Mouse (Mus musculus): ENCODE data around the gene Cfap61. TPM values are rescaled to one million over a fixed set of nuclear protein-coding genes. Genes with fewer than 3 reads are reported as not detected.

Gene Cfap61
- polyA plus RNA-seq, 1 experiment, result 0.23 TPM

GRCm38 (mm10) chr2:145948402-145948954, 13.9 kb downstream of the Cfap61 start:
- H3K36me3 ChIP-seq (ENCODE audit: control insufficient read depth, insufficient read depth, low read length), result no peaks in the 10 kb centered on the region
- TF ChIP-seq CTCF (IDR thresholded peaks at IDR 0.05; ENCODE audit: borderline replicate concordance, control insufficient read depth, extremely low read depth, insufficient read depth, low read length, poor library complexity) (no peak), POLR2A (IDR thresholded peaks at IDR 0.05; ENCODE audit: control insufficient read depth, extremely low read depth, insufficient read depth, low read length, poor library complexity) (no peak)
- no peaks in the 10 kb centered on the region for H3K27me3 ChIP-seq (ENCODE audit: control insufficient read depth, insufficient read depth, low read length)
- H3K4me3 ChIP-seq (ENCODE audit: control insufficient read depth, insufficient read depth, low read length), result no peak overlapping the region
- DNase-seq, result no peak
- 92% methylated on average over 7 of the region's 7 CpGs for WGBS
- no peaks in the 10 kb centered on the region for H3K4me1 ChIP-seq (replicated peaks; ENCODE audit: control insufficient read depth, insufficient read depth, low read length)
- H3K27ac ChIP-seq (ENCODE audit: control insufficient read depth, insufficient read depth, low read length), result no peak overlapping the region

DNA sequence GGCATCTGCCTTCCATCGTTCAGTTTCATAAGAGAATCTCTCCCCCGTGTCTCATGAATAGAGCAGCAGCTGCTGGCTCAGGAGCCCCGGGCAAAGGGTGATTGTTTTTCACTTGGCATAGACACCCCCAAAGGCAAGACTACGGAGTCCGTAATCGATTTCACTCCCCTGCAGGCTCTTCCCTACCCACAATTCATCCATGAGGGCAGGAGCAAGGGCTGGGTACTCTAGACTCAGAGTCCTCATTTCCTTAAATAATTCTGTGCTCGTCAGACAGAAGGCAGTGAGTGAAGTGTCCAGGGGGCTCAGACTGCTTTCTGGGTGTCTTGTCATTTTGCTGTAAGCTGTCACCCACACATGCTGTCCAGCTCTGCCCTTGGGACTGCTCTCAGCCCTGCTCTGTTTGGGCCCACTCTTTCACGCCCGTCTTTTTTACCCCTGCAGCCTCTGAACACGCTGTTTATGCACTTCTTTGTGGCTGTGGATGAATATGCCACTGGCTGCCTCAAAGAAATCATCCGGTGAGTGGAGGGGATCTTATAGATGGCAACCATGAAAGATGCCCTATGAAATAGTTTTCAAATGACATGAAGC, 15.0 kb downstream of the Cfap61 start:
- no peak overlapping the region for H3K4me3 ChIP-seq (ENCODE audit: control insufficient read depth, insufficient read depth, low read length)
- DNase-seq, result no peak
- H3K36me3 ChIP-seq (ENCODE audit: control insufficient read depth, insufficient read depth, low read length), result no peaks in the 10 kb centered on the region
- H3K27me3 ChIP-seq (ENCODE audit: control insufficient read depth, insufficient read depth, low read length), result no peaks in the 10 kb centered on the region
- no peaks in the 10 kb centered on the region for H3K4me1 ChIP-seq (replicated peaks; ENCODE audit: control insufficient read depth, insufficient read depth, low read length)
- no peak overlapping the region for H3K27ac ChIP-seq (ENCODE audit: control insufficient read depth, insufficient read depth, low read length)
- WGBS, result 81% methylated on average over 11 of the region's 11 CpGs
- TF ChIP-seq POLR2A (IDR thresholded peaks at IDR 0.05; ENCODE audit: control insufficient read depth, extremely low read depth, insufficient read depth, low read length, poor library complexity) (no peak), CTCF (IDR thresholded peaks at IDR 0.05; ENCODE audit: borderline replicate concordance, control insufficient read depth, extremely low read depth, insufficient read depth, low read length, poor library complexity) (no peak)

DNA sequence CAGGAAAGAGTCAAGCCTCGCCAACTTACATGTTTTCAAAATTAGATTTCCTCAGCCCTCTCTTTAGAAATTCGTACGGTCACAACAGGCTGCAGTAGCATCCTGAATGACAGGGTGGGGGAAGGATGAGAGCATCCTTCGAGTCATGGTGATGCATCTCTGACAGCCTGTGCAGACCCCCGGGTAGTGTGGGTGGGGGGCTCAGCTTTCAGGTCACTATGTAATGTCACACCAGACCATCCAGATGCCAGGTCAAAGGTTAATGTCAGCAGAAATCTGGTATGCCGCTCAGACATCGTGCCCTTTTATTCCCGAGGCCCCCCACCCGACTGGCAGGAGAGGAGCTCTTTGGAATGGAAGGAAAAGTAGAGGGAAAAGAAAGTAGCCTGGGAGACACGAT, 15.7 kb downstream of the Cfap61 start:
- no peak overlapping the region for H3K4me3 ChIP-seq (ENCODE audit: control insufficient read depth, insufficient read depth, low read length)
- no peak overlapping the region for H3K27ac ChIP-seq (ENCODE audit: control insufficient read depth, insufficient read depth, low read length)
- no peaks in the 10 kb centered on the region for H3K27me3 ChIP-seq (ENCODE audit: control insufficient read depth, insufficient read depth, low read length)
- H3K36me3 ChIP-seq (ENCODE audit: control insufficient read depth, insufficient read depth, low read length), result no peaks in the 10 kb centered on the region
- TF ChIP-seq CTCF (IDR thresholded peaks at IDR 0.05; ENCODE audit: borderline replicate concordance, control insufficient read depth, extremely low read depth, insufficient read depth, low read length, poor library complexity) (no peak), POLR2A (IDR thresholded peaks at IDR 0.05; ENCODE audit: control insufficient read depth, extremely low read depth, insufficient read depth, low read length, poor library complexity) (no peak)
- DNase-seq, result no peak
- no peaks in the 10 kb centered on the region for H3K4me1 ChIP-seq (replicated peaks; ENCODE audit: control insufficient read depth, insufficient read depth, low read length)
- WGBS, result 73% methylated on average over 10 of the region's 10 CpGs

GRCm38 (mm10) chr2:145952726-145953125, 18.1 kb downstream of the Cfap61 start:
- H3K27me3 ChIP-seq (ENCODE audit: control insufficient read depth, insufficient read depth, low read length), result no peaks in the 10 kb centered on the region
- 73% methylated on average over 5 of the region's 5 CpGs for WGBS
- no peaks in the 10 kb centered on the region for H3K4me1 ChIP-seq (replicated peaks; ENCODE audit: control insufficient read depth, insufficient read depth, low read length)
- DNase-seq, result no peak
- H3K27ac ChIP-seq (ENCODE audit: control insufficient read depth, insufficient read depth, low read length), result no peak overlapping the region
- TF ChIP-seq CTCF (IDR thresholded peaks at IDR 0.05; ENCODE audit: borderline replicate concordance, control insufficient read depth, extremely low read depth, insufficient read depth, low read length, poor library complexity) (no peak), POLR2A (IDR thresholded peaks at IDR 0.05; ENCODE audit: control insufficient read depth, extremely low read depth, insufficient read depth, low read length, poor library complexity) (no peak)
- H3K36me3 ChIP-seq (ENCODE audit: control insufficient read depth, insufficient read depth, low read length), result no peaks in the 10 kb centered on the region
- no peak overlapping the region for H3K4me3 ChIP-seq (ENCODE audit: control insufficient read depth, insufficient read depth, low read length)

- TF ChIP-seq CTCF (IDR thresholded peaks at IDR 0.05; ENCODE audit: borderline replicate concordance, control insufficient read depth, extremely low read depth, insufficient read depth, low read length, poor library complexity) (no peak), POLR2A (IDR thresholded peaks at IDR 0.05; ENCODE audit: control insufficient read depth, extremely low read depth, insufficient read depth, low read length, poor library complexity) (no peak)
- Histone ChIP-seq H3K4me1 (replicated peaks; ENCODE audit: control insufficient read depth, insufficient read depth, low read length) (no peaks in the 10 kb centered on the region), H3K4me3 (ENCODE audit: control insufficient read depth, insufficient read depth, low read length) (no peak overlapping the region), H3K27me3 (ENCODE audit: control insufficient read depth, insufficient read depth, low read length) (no peaks in the 10 kb centered on the region), H3K36me3 (ENCODE audit: control insufficient read depth, insufficient read depth, low read length) (no peaks in the 10 kb centered on the region), H3K27ac (ENCODE audit: control insufficient read depth, insufficient read depth, low read length) (no peak overlapping the region)
- 59% methylated on average over 10 of the region's 10 CpGs for WGBS
- no peak for DNase-seq
Measured at GRCm38 (mm10) chr2:145955844-145956243, 21.3 kb downstream of the Cfap61 start.

- 11% methylated on average over 5 of the region's 5 CpGs for WGBS
Measured at GRCm38 (mm10) chr2:145956318-145956717, 21.7 kb downstream of the Cfap61 start.

More at GRCm38 (mm10) chr2:145956318-145956717, 21.7 kb downstream of the Cfap61 start:
- no peaks in the 10 kb centered on the region for H3K4me1 ChIP-seq (replicated peaks; ENCODE audit: control insufficient read depth, insufficient read depth, low read length)
- H3K27me3 ChIP-seq (ENCODE audit: control insufficient read depth, insufficient read depth, low read length), result no peaks in the 10 kb centered on the region
- H3K27ac ChIP-seq (ENCODE audit: control insufficient read depth, insufficient read depth, low read length), result no peak overlapping the region
- no peak for DNase-seq
- no peak for TF ChIP-seq POLR2A (IDR thresholded peaks at IDR 0.05; ENCODE audit: control insufficient read depth, extremely low read depth, insufficient read depth, low read length, poor library complexity)
- no peak for TF ChIP-seq CTCF (IDR thresholded peaks at IDR 0.05; ENCODE audit: borderline replicate concordance, control insufficient read depth, extremely low read depth, insufficient read depth, low read length, poor library complexity)
- H3K4me3 ChIP-seq (ENCODE audit: control insufficient read depth, insufficient read depth, low read length), result no peak overlapping the region
- no peaks in the 10 kb centered on the region for H3K36me3 ChIP-seq (ENCODE audit: control insufficient read depth, insufficient read depth, low read length)
